Mouse (Mus musculus): ENCODE results near the gene Tmod3.
"Not testable (repeated sequence)": the region's sequence is repeated elsewhere in the genome, so short reads cannot be mapped to it uniquely, and the experiment has no call there.

Gene Tmod3

DNA sequence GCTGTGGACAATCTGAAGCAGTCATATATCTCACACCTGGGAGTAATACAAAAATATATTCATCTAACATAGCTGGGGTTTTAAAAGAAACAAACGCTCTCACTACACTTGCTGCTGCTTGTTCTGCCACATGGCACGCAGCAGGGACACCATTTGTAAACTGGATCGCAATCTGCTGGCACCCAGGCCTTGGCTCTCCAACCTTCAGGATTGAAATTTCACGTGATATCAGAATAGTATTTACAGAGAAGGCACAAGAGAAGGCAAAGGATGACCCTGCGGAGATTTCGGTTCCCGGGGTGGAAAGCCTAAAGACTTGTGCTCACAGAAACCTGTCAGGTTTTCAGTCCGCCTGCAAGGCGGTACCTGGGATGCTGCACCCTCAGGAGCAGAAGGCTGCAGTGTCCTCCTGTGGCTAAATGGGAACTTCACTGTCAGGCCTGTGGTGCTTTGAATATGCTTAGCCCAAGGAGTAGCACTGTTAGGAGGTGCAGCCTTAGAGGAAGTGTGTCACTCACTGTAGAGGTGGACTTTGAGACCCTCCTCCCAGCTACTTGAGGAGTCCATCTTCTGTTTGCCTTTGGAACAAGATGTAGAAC lies 65.0 kb downstream of the Tmod3 start:
- DNase-seq = peak; percentile 73 to 77

DNA sequence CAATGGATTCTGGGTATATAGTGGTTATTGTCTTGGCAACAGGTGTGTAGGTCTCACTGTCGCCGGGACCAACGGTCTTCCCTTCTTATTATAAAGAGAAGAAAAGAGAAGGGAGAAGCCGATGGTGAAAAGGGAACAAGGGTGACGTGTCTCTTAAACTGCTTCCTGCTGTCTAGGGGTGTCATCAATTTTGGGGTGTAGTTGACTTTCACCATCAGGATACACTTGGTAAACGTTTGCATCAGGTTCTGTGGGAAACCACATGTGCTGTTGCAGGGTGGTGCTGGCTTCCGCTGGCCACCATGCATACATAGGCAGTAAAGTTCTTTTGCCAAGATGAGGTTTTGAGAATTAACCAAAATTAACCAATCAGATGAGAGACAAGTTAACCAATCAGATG lies 71.2 kb downstream of the Tmod3 start:
- DNase-seq = not testable (repeated sequence)

DNA sequence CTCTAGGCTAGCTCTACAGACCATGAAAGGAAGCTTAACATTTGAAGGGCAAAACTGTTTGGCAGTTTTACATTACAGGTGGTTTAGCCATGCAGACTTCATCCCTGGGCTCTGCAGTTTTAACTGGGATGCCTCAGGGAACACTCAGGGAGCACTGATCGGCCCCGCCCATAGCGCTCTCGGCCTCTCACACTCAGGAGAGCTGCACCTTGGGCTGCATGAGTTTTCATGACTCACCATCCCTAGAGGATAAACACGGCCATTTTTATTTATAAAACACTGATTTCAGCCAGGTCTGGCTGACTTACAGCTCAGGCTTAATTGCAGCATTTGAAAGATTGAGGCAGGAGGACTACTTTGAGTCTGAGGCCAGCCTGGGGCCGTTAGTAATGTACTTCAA lies 74.2 kb downstream of the Tmod3 start:
- peak in 1 of 2 experiments; percentile 35 for DNase-seq

DNA sequence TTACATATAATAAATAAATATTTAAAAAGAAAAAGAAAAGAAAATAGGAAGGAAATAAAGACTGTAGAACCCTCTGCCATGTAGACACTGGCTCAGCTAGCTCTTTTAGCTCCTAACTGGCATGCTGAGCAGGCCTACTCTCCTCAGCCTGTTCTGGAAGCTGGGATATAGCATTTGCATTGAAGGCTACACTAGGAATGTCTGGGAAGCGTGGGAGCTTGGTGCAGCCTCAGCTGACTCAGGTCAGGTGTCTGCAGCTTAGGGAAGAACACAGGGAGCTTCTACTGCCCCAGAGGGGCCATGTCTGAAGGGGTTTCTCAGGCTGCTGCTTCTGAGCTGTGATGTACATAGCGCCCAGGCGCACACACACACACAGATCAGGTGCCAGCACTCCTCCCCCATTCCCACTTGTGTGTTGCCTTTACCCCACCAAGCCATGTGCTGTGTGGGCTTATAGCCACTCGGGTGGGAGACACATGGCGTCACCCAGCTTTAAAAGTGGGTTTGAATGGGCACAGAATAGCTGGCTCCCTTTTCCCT lies 78.9 kb downstream of the Tmod3 start:
- DNase-seq = no peak

DNA sequence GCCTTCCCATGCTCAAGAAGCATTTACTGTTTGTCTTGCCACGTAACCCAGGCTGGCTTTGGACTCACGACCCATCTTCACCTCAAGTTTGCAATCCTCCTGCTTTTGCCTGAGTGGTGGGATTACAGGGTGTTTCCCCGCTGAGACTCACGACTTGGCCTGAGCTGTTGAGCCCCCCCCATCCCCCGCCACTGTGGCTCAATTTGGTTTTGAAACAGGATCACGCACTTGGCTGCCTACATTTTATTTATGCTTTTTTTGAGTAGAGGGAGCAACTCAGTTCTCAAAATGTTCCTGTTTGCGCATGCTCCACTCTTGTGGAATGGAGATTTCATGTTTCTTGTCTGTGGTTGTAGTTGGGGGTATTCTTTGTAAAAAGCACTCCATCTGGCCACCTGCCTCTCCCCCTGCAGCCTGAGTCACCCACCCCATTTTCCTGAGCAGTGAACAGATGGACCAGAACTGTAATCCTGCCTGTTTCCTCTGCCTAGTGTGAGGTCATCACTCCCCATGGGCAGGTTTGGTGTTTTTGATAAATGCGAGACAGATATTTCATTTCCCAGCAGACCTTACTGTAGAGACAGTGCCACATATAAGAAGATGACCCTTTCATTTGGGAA lies 80.2 kb downstream of the Tmod3 start:
- DNase-seq = peak; percentile 74 to 80

DNA sequence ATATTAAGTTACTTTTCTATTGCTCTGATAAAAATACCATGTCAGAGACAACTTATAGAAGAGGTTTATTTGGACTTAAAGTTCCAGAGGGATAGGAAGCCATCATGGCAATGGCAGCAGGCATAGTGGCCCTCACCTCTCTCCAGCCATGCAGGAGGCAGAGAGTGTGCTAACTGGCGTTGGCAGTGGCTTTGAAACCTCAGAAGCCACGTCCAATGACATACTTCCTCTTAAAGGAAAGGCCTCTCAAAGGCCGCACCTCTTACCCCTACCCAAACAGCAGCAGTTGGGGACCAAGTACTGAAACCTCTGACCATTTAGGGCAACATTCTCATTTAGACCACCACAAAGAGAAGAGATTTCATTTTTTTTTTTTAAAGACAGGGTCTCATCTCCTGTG lies 82.2 kb downstream of the Tmod3 start:
- no peak for DNase-seq

DNA sequence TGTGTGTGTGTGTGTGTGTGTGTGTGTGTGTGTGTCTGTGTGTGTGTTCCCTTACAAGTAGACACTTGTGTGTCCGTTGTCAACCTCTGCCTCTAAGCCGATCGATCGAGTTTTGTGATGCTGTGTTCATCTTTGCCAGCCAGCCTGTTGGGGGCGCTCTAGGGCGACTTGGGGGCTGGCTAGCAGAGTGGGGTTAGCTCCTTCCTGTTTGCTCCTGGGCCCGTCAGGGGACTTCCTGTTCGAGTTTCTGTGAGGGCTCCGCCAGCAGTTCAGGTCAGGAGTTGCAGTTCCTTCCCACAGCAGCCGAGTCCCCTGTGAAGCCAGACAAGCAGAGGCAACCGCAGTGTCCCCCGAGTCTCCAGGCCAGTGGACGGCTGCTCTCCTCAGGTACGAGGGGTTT lies 91.2 kb downstream of the Tmod3 start:
- DNase-seq = no peak

DNA sequence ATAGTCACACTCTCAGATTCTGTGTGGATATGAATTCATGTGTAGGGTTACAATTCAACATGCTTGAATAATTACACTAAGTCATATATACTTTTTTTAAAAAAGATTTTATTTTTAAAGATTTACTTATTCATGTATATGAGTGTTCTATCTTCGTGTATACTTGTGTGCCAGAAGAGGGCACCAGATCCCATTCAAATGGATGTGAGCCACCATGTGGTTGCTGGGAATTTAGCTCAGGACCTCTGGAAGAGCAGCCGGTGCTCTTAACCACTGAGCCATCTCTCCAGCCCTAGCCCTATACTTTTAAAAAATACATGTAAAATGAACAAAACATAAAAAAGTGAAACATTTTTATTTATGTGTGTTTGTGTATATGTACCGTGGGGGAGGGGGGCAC lies 91.9 kb downstream of the Tmod3 start:
- no peak for DNase-seq

DNA sequence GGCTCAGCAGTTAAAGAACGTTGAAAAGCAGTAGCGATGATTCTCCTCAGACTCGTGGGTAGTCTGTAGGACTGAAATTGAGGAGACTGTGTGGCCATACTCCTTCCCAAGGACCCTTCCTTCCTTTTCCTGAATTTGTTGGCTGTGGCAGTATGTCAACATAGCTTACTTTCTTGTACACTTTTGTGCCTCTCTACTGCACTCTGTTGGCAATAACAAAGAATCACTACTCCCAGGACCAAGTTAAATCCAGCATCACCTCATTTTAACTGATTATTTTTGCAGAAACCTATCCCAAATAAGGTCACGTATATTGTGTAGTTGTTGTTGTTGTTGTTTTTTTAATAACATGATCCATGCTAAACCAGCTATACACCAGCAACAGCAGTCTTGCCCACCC lies 92.8 kb downstream of the Tmod3 start:
- DNase-seq = no peak

DNA sequence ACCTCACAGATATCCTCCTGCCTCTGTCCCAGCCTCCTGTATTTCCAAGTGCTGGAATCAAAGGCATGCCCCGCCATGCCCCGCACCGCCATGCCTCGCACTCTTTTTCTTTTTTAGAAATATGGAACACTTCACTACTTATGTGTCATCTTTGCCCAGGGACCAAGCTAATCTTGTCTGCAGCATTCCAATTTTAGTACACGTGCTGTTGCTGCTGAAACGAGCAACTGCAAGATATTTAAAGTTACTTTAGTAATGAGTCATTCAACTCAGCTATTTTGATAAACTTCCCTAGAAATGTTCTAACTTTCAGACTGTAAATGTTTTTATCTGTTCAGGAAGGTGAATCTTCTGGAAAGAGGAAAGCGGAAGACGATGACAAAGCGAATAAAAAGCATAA lies 93.6 kb downstream of the Tmod3 start:
- DNase-seq = no peak

DNA sequence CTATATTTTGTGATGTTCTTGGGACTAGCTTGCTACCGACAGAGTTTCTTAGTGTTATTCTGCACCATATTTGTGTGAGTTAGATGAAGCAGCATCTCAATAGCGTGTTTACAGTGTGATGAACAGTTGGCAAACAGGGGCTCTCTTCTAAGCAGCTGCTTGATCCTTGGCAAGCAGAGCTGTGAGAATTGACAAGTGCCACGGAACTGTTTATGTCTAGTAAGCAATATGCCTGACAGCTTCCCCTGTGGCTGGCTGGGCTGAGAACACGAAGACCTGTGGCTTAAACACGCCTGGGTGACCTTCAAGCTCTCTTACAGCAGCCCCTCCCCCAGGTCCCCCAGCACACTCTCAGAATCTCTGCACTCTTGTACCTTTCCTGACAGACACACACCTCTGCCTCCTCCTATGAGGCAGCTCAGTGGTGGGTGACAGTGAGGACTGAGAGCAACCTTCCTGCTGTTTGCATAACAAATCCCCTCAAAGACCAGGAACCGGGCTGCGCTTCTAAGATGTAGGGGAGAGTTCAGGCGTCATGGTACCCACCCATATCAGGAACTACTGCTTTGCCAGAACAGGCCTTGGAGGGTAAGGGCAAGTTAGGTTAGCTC lies 96.3 kb downstream of the Tmod3 start:
- DNase-seq = no peak

DNA sequence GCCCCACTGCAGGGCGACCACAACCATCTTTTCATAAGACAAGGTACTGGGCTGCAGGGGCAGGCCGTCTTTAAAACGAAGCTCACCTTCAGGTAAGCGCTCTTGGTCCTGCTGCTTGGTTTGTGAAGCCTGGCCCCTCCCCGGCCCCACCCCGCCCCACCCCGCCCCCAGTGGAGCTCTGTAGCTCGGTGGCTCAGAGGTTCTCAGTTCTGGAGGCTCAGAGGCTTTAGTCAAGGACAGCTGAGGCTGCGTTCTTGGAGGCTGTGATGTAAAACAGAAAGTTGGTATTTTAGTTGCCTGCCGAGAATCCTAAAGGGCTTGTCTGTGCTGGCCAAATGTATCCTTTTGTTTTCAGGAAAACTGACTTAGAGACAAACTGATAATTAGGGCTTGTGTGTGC lies 103.8 kb downstream of the Tmod3 start:
- DNase-seq = no peak

DNA sequence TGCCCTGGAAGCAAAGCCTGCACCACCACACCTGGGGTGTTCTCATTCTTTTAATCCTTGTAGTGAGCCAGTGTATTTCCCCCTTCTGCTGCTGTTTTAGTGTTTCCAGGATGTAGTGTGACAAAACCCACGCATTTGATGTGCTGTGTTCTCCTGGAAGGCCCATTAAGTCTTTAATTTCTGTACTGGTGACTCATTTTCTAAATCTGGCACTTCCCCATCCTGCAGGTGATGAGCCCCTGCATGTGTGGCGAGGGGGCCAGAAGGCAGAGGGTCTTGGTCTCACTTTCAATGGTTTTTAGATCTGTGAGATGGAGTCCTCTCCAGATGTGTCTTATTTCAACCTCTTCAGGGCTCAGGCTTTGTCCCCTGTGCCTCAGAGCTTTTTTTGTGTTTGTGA lies 105.5 kb downstream of the Tmod3 start:
- no peak for DNase-seq

DNA sequence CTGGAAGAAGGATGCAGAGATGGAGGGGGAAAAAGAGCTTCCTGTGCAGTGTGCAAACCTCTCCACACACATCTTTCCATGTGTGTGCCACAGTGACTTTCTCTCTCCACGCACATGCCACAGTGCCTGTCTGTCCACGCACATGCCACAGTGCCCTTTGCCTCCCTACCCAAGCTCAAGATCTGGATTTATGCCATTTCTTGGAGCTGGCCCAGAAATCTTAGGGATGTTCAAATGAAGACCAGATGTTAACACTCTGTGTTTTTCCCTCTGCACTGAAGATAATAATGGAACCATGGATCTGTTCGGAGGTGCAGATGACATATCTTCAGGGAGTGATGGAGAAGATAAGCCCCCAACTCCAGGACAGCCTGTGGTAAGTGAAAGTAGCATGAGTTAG lies 111.4 kb downstream of the Tmod3 start:
- no peak for DNase-seq

Data from cerebellum, postnatal 25 days (tissue).